9 mouse cellular contexts compared by ENCODE assay signal in genomic region chr13:110907319-110907955, GRCm38 (mm10).
A peak's percentile ranks its signal among the peaks of the same experiment; 100 is the strongest.
DNase-seq lines count a peak whose midpoint lies in the region; ATAC-seq and TF ChIP-seq lines count a peak whose summit lies in the region.
"Had no signal": no experiment of that assay in that cellular context is flagged by ENCODE, and none has a peak within 500 bp of the region (broad histone marks: within the 10 kb centered on the region; RNA-seq: fewer than 3 reads in every experiment).

No protein-coding gene starts in this region.

- no peak overlapping the region for H3K9ac ChIP-seq in heart, embryonic 11.5 days (ENCODE audit: low read depth, low read length)
- H3K9ac ChIP-seq in embryonic facial prominence, embryonic 14.5 days (ENCODE audit: low read depth, low read length), result no peak overlapping the region
- no peak overlapping the region for H3K9ac ChIP-seq in intestine, postnatal 0 days (ENCODE audit: low read depth, low read length)
- H3K9ac ChIP-seq in lung, postnatal 0 days (replicated peaks; ENCODE audit: low read depth), result no peak overlapping the region
- H3K9ac ChIP-seq: neural tube, embryonic 12.5 days had no signal

- H3K4me2 ChIP-seq in heart, embryonic 11.5 days, result no peak overlapping the region
- no peak overlapping the region for H3K4me2 ChIP-seq in embryonic facial prominence, embryonic 14.5 days (ENCODE audit: low read depth, low read length)
- H3K4me2 ChIP-seq in intestine, postnatal 0 days (replicated peaks; ENCODE audit: low read depth), result no peak overlapping the region
- no peak overlapping the region for H3K4me2 ChIP-seq in lung, postnatal 0 days (replicated peaks; ENCODE audit: low read depth, low read length)
- H3K4me2 ChIP-seq: neural tube, embryonic 12.5 days had no signal

- TF ChIP-seq CTCF in intestine, postnatal 0 days (IDR thresholded peaks at IDR 0.05; ENCODE audit: low read depth), result peak; percentile 13; the same call in 1 of the 2 replicates
- peak; percentile 18; the same call in 1 of the 2 replicates for TF ChIP-seq CTCF in lung, postnatal 0 days (IDR thresholded peaks at IDR 0.05)

- H3K4me3 ChIP-seq in heart, embryonic 11.5 days (ENCODE audit: low read depth, low read length), result no peak overlapping the region
- no peak overlapping the region for H3K4me3 ChIP-seq in embryonic facial prominence, embryonic 14.5 days (ENCODE audit: low read depth, low read length)
- no peak overlapping the region for H3K4me3 ChIP-seq in intestine, postnatal 0 days (ENCODE audit: low read depth, low read length)
- H3K4me3 ChIP-seq in lung, postnatal 0 days (ENCODE audit: low read depth, low read length), result no peak overlapping the region
- H3K4me3 ChIP-seq: neural tube, embryonic 12.5 days had no signal

- H3K4me1 ChIP-seq in heart, embryonic 11.5 days (ENCODE audit: control insufficient read depth, insufficient read depth, low read length), result peaks cover 13% of the 10 kb centered on the region; the same call in 1 of the 2 replicates
- H3K4me1 ChIP-seq in embryonic facial prominence, embryonic 14.5 days (ENCODE audit: control insufficient read depth, insufficient read depth, low read length), result peaks cover 22% of the 10 kb centered on the region
- H3K4me1 ChIP-seq in intestine, postnatal 0 days (replicated peaks; ENCODE audit: control insufficient read depth, insufficient read depth, low read length), result no peaks in the 10 kb centered on the region; the same call in 1 of the 2 replicates
- H3K4me1 ChIP-seq in lung, postnatal 0 days (ENCODE audit: insufficient read depth, low read depth, low read length), result peaks cover 15% of the 10 kb centered on the region; the same call in 1 of the 2 replicates
- H3K4me1 ChIP-seq: neural tube, embryonic 12.5 days had no signal

- no peaks in the 10 kb centered on the region for H3K36me3 ChIP-seq in heart, embryonic 11.5 days (ENCODE audit: control insufficient read depth, insufficient read depth, low read length)
- no peaks in the 10 kb centered on the region for H3K36me3 ChIP-seq in embryonic facial prominence, embryonic 14.5 days (ENCODE audit: control insufficient read depth, insufficient read depth, low read length)
- no peaks in the 10 kb centered on the region for H3K36me3 ChIP-seq in intestine, postnatal 0 days (ENCODE audit: control insufficient read depth, insufficient read depth)
- no peaks in the 10 kb centered on the region for H3K36me3 ChIP-seq in lung, postnatal 0 days (ENCODE audit: insufficient read depth, low read length)
- H3K36me3 ChIP-seq: neural tube, embryonic 12.5 days had no signal

- H3K27me3 ChIP-seq in heart, embryonic 11.5 days (ENCODE audit: control insufficient read depth, insufficient read depth, low read length), result no peaks in the 10 kb centered on the region
- no peaks in the 10 kb centered on the region for H3K27me3 ChIP-seq in embryonic facial prominence, embryonic 14.5 days (replicated peaks; ENCODE audit: control insufficient read depth, insufficient read depth, low read length)
- no peaks in the 10 kb centered on the region for H3K27me3 ChIP-seq in intestine, postnatal 0 days (replicated peaks; ENCODE audit: control insufficient read depth, insufficient read depth, low read length)
- H3K27me3 ChIP-seq in lung, postnatal 0 days (replicated peaks; ENCODE audit: insufficient read depth, low read length), result no peaks in the 10 kb centered on the region
- H3K27me3 ChIP-seq: neural tube, embryonic 12.5 days had no signal

- ATAC-seq in heart, embryonic 11.5 days (replicated peaks; ENCODE audit: insufficient number of reproducible peaks, low FRiP score, low TSS enrichment), result no peak
- peak; percentile 62; the same call in 1 of the 2 replicates for ATAC-seq in embryonic facial prominence, embryonic 14.5 days (ENCODE audit: low read depth)
- no peak for ATAC-seq in intestine, postnatal 0 days
- peak; percentile 71 for ATAC-seq in lung, postnatal 0 days
- ATAC-seq in CD4-positive, CD25-positive, alpha-beta regulatory T cell, adult 4 months, result no peak

- no peak overlapping the region for H3K27ac ChIP-seq in heart, embryonic 11.5 days (ENCODE audit: low read depth, low read length)
- 0 out of 2 replicates have a peak overlapping the region, but pooled peaks have one; percentile 17 for H3K27ac ChIP-seq in embryonic facial prominence, embryonic 14.5 days (replicated peaks; ENCODE audit: low read depth, low read length)
- H3K27ac ChIP-seq in intestine, postnatal 0 days (ENCODE audit: low read depth, low read length), result no peak overlapping the region
- H3K27ac ChIP-seq in lung, postnatal 0 days (ENCODE audit: low read length), result no peak overlapping the region
- H3K27ac ChIP-seq: neural tube, embryonic 12.5 days had no signal

- peak; percentile 44 to 78 for DNase-seq in heart, adult 18-20 months
- DNase-seq in embryonic facial prominence, embryonic 14.5 days (ENCODE audit: low spot score), result peak; percentile 75
- DNase-seq in lung, postnatal 0 days (ENCODE audit: low spot score), result peak; percentile 79
- DNase-seq in retina, embryonic 14.5 days (ENCODE audit: low spot score), result no peak
- DNase-seq in cerebellum, adult 11-12 months, result no peak

- 48% methylated on average over 6 of the region's 6 CpGs for WGBS in heart, embryonic 11.5 days (ENCODE audit: insufficient replicate concordance)
- 30% methylated on average over 6 of the region's 6 CpGs for WGBS in embryonic facial prominence, embryonic 14.5 days
- WGBS in intestine, postnatal 0 days, result 35% methylated on average over 6 of the region's 6 CpGs
- WGBS in lung, postnatal 0 days, result 21% methylated on average over 6 of the region's 6 CpGs

- H3K9me3 ChIP-seq in heart, embryonic 11.5 days (replicated peaks; ENCODE audit: control insufficient read depth, low read length), result no peaks in the 10 kb centered on the region
- H3K9me3 ChIP-seq in embryonic facial prominence, embryonic 14.5 days (ENCODE audit: control insufficient read depth, low read length), result no peaks in the 10 kb centered on the region
- H3K9me3 ChIP-seq in intestine, postnatal 0 days (ENCODE audit: control insufficient read depth), result no peaks in the 10 kb centered on the region
- H3K9me3 ChIP-seq in lung, postnatal 0 days (ENCODE audit: low read length), result no peaks in the 10 kb centered on the region
- H3K9me3 ChIP-seq: neural tube, embryonic 12.5 days had no signal

- TF ChIP-seq EP300 in lung, postnatal 0 days (IDR thresholded peaks at IDR 0.05), result 0 out of 2 replicates have a peak, but pooled peaks have one; percentile 20

Comparison
In these comparisons a context has a peak if more than half of its experiments do, and no peak if none do; other contexts are left out.
1. DNase-seq: peak in heart, adult 18-20 months (2 of 2), embryonic facial prominence, embryonic 14.5 days (single experiment) and lung, postnatal 0 days (single experiment); none in retina, embryonic 14.5 days (single experiment) and cerebellum, adult 11-12 months (single experiment).
2. ATAC-seq: peak in embryonic facial prominence, embryonic 14.5 days (single experiment) and lung, postnatal 0 days (single experiment); none in heart, embryonic 11.5 days (single experiment), intestine, postnatal 0 days (single experiment) and CD4-positive, CD25-positive, alpha-beta regulatory T cell, adult 4 months (single experiment).